Mouse (Mus musculus): ENCODE results near the gene Flywch1. TPM values are rescaled to one million over a fixed set of nuclear protein-coding genes. Genes with fewer than 3 reads are reported as not detected.

The Flywch1 gene
- total and polyA plus RNA-seq, 3 experiments: 18.8 to 28.3 (median 23.4) TPM

GRCm38 (mm10) chr17:23721886-23722285, 49.5 kb downstream of the Flywch1 start:
- DNase-seq (ENCODE audit: extremely low read depth): no peak
- Histone ChIP-seq H3K27ac (ENCODE audit: insufficient read depth, low read depth) (no peak overlapping the region), H3K4me3 (replicated peaks in 1 of 3; ENCODE audit: low read depth in 2 of 3, low read length in 2 of 3, poor library complexity in 1 of 3) (no peak overlapping the region), H3K27me3 (replicated peaks) (peaks cover 45% of the 10 kb centered on the region), H3K9me3 (replicated peaks; ENCODE audit: low read length) (no peaks in the 10 kb centered on the region), H3K9ac (ENCODE audit: insufficient read depth, low read depth) (no peak overlapping the region), H3K4me1 (ENCODE audit: control insufficient read depth in 1 of 2, insufficient read depth in 2 of 2) (peaks cover 4 to 17% of the 10 kb centered on the region in 2 experiments), H3K79me2 (replicated peaks; ENCODE audit: control insufficient read depth, extremely low read depth, insufficient read depth, poor library complexity, severe bottlenecking) (no peaks in the 10 kb centered on the region), H3K36me3 (replicated peaks in 1 of 2; ENCODE audit: control insufficient read depth in 1 of 2, insufficient read depth in 1 of 2, low read length in 1 of 2) (no peaks in the 10 kb centered on the region), H3K4me2 (ENCODE audit: insufficient read depth, low read depth, poor library complexity, severe bottlenecking) (no peak overlapping the region)
- TF ChIP-seq UBTF (IDR thresholded peaks at IDR 0.05; ENCODE audit: low read depth, low read length): no peak
- TF ChIP-seq BHLHE40 (IDR thresholded peaks at IDR 0.05; ENCODE audit: low read depth, low read length): no peak
- no peak for TF ChIP-seq ETS1 (conservative IDR thresholded peaks at IDR 0.05; ENCODE audit: low read depth, low read length)
- TF ChIP-seq MYC (IDR thresholded peaks at IDR 0.05; ENCODE audit: low read depth, low read length): no peak
- dilution Hi-C loops (cut with MboI; ENCODE audit: extremely low pct_ligation_motif_present, extremely low pct_unique_long_range_greater_than_20kb, low sequenced_read_pairs) (no loop called here), in situ Hi-C loops (cut with MboI; ENCODE audit: low pct_ligation_motif_present, low pct_unique_long_range_greater_than_20kb, low sequenced_read_pairs) (loop anchor here (10.0 kb wide), 1 partner anchor 47 kb away; the partner anchor contains the start of genes Cldn6, Hcfc1r1, Thoc6 and Tnfrsf12a)

- dilution Hi-C loops (cut with MboI; ENCODE audit: extremely low pct_ligation_motif_present, extremely low pct_unique_long_range_greater_than_20kb, low sequenced_read_pairs): no loop called here
Observed at GRCm38 (mm10) chr17:23719455-23719854, 51.9 kb downstream of the Flywch1 start.

DNA sequence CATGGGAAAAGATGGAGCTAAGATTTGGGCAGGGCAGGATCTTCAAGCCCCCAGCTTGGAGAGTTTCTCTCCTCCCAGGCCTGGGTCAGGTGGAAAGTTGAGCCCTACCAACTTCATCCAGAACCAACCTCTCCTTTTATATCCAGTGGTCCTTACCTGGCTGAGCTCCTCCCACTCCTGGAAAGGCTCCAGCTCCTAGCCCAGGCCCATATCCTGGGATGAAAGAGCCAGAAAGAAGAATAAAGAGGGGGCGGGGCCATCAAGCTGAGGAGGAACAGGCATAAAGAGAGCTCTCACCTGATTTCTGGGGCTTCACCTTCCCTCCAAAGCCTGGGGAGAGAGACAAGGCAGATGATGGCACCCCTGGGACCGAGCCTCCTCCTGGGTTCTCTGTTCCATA, 54.4 kb downstream of the Flywch1 start:
- Histone ChIP-seq H3K4me3 (replicated peaks in 1 of 3; ENCODE audit: low read depth in 2 of 3, low read length in 2 of 3, poor library complexity in 1 of 3) (no peak overlapping the region), H3K4me1 (ENCODE audit: control insufficient read depth in 1 of 2, insufficient read depth in 2 of 2) (no peaks in the 10 kb centered on the region), H3K9me3 (replicated peaks; ENCODE audit: low read length) (no peaks in the 10 kb centered on the region), H3K9ac (ENCODE audit: insufficient read depth, low read depth) (no peak overlapping the region), H3K27ac (ENCODE audit: insufficient read depth, low read depth) (no peak overlapping the region), H3K27me3 (replicated peaks) (peaks cover 76% of the 10 kb centered on the region), H3K36me3 (replicated peaks in 1 of 2; ENCODE audit: control insufficient read depth in 1 of 2, insufficient read depth in 1 of 2, low read length in 1 of 2) (no peaks in the 10 kb centered on the region), H3K79me2 (replicated peaks; ENCODE audit: control insufficient read depth, extremely low read depth, insufficient read depth, poor library complexity, severe bottlenecking) (no peaks in the 10 kb centered on the region), H3K4me2 (ENCODE audit: insufficient read depth, low read depth, poor library complexity, severe bottlenecking) (no peak overlapping the region)
- dilution Hi-C loops (cut with MboI; ENCODE audit: extremely low pct_ligation_motif_present, extremely low pct_unique_long_range_greater_than_20kb, low sequenced_read_pairs): no loop called here
- TF ChIP-seq ZKSCAN1 (IDR thresholded peaks at IDR 0.05; ENCODE audit: borderline replicate concordance, low read depth, low read length) (no peak), PAX5 (IDR thresholded peaks at IDR 0.05; ENCODE audit: low read length) (no peak), SIN3A (IDR thresholded peaks at IDR 0.05; ENCODE audit: low read length) (no peak), MAX (IDR thresholded peaks at IDR 0.05; ENCODE audit: low read length) (no peak), POLR2A (IDR thresholded peaks at IDR 0.05; ENCODE audit: low read depth, low read length) (no peak), MAFK (IDR thresholded peaks at IDR 0.05; ENCODE audit: insufficient replicate concordance, low read length) (no peak), CHD2 (IDR thresholded peaks at IDR 0.05; ENCODE audit: low read length) (no peak), MEF2A (IDR thresholded peaks at IDR 0.05; ENCODE audit: borderline replicate concordance, low read depth, low read length) (no peak), BHLHE40 (IDR thresholded peaks at IDR 0.05; ENCODE audit: low read depth, low read length) (no peak), SMC3 (IDR thresholded peaks at IDR 0.05; ENCODE audit: low read depth, low read length) (no peak), POLR2AphosphoS2 (IDR thresholded peaks at IDR 0.05; ENCODE audit: low read depth, low read length) (no peak), HCFC1 (IDR thresholded peaks at IDR 0.05; ENCODE audit: low read depth, low read length) (no peak), UBTF (IDR thresholded peaks at IDR 0.05; ENCODE audit: low read depth, low read length) (no peak), ZNF384 (IDR thresholded peaks at IDR 0.05; ENCODE audit: low read depth, low read length) (no peak), ETS1 (conservative IDR thresholded peaks at IDR 0.05; ENCODE audit: low read depth, low read length) (no peak)
- in situ Hi-C loops (cut with MboI; ENCODE audit: low pct_ligation_motif_present, low pct_unique_long_range_greater_than_20kb, low sequenced_read_pairs): no loop called here
- DNase-seq (ENCODE audit: extremely low read depth): no peak

More at GRCm38 (mm10) chr17:23719455-23719854, 51.9 kb downstream of the Flywch1 start:
- H3K9ac ChIP-seq (ENCODE audit: insufficient read depth, low read depth): no peak overlapping the region
- DNase-seq (ENCODE audit: extremely low read depth): no peak
- no peaks in the 10 kb centered on the region for H3K9me3 ChIP-seq (replicated peaks; ENCODE audit: low read length)
- H3K27me3 ChIP-seq (replicated peaks): peaks cover 57% of the 10 kb centered on the region
- TF ChIP-seq TCF12 (IDR thresholded peaks at IDR 0.05; ENCODE audit: low read depth, low read length): no peak
- TF ChIP-seq RAD21 (IDR thresholded peaks at IDR 0.05; ENCODE audit: low read depth, low read length): no peak
- TF ChIP-seq NRF1 (IDR thresholded peaks at IDR 0.05; ENCODE audit: low read depth, low read length): no peak
- no peak for TF ChIP-seq ZC3H11A (IDR thresholded peaks at IDR 0.05; ENCODE audit: low read depth, low read length)
- TF ChIP-seq KAT2A (IDR thresholded peaks at IDR 0.05; ENCODE audit: insufficient replicate concordance, low read length): no peak
- TF ChIP-seq ZKSCAN1 (IDR thresholded peaks at IDR 0.05; ENCODE audit: borderline replicate concordance, low read depth, low read length): no peak
- H3K4me1 ChIP-seq (ENCODE audit: control insufficient read depth in 1 of 2, insufficient read depth in 2 of 2): peaks cover 4 to 13% of the 10 kb centered on the region in 2 experiments
- H3K36me3 ChIP-seq (replicated peaks in 1 of 2; ENCODE audit: control insufficient read depth in 1 of 2, insufficient read depth in 1 of 2, low read length in 1 of 2): no peaks in the 10 kb centered on the region
- H3K4me2 ChIP-seq (ENCODE audit: insufficient read depth, low read depth, poor library complexity, severe bottlenecking): no peak overlapping the region
- no peaks in the 10 kb centered on the region for H3K79me2 ChIP-seq (replicated peaks; ENCODE audit: control insufficient read depth, extremely low read depth, insufficient read depth, poor library complexity, severe bottlenecking)
- H3K4me3 ChIP-seq (replicated peaks in 1 of 3; ENCODE audit: low read depth in 2 of 3, low read length in 2 of 3, poor library complexity in 1 of 3): no peak overlapping the region
- in situ Hi-C loops (cut with MboI; ENCODE audit: low pct_ligation_motif_present, low pct_unique_long_range_greater_than_20kb, low sequenced_read_pairs): no loop called here
- no peak overlapping the region for H3K27ac ChIP-seq (ENCODE audit: insufficient read depth, low read depth)
